Mouse (Mus musculus) forebrain, embryonic 15.5 days (tissue): ENCODE results near the gene March4. TPM values are rescaled to one million over a fixed set of nuclear protein-coding genes. Genes with fewer than 3 reads are reported as not detected.

ENCODE experiments used
- ATAC-seq: fragments of 200-750 bp; cut with Nextera tagmentation; replicated peaks from 2 replicates; pipeline ENCODE4 v1.8.0; 2017; ENCODE audit warnings: mild to moderate bottlenecking, moderate TSS enrichment, moderate library complexity
- H3K27ac ChIP-seq: fragments of 300-500 bp; sonication (generic); replicated peaks from 2 replicates; pipeline ENCODE4 v1.5.1; 2015; ENCODE audit warnings: mild to moderate bottlenecking, inconsistent platforms
- H3K27me3 ChIP-seq: fragments of 300-500 bp; sonication (generic); 2 replicates; pipeline ENCODE4 v1.6.1; 2015; ENCODE audit warnings: inconsistent platforms
- H3K36me3 ChIP-seq: fragments of 300-500 bp; sonication (generic); 2 replicates; pipeline ENCODE4 v1.6.1; 2015; ENCODE audit warnings: mild to moderate bottlenecking, inconsistent platforms
- H3K4me1 ChIP-seq: fragments of 300-500 bp; sonication (generic); 2 replicates; pipeline ENCODE4 v1.6.1; 2015; ENCODE audit warnings: inconsistent platforms
- H3K4me2 ChIP-seq: fragments of 300-500 bp; sonication (generic); replicated peaks from 2 replicates; pipeline ENCODE4 v1.6.1; 2015; ENCODE audit warnings: mild to moderate bottlenecking, inconsistent platforms
- H3K4me3 ChIP-seq: fragments of 300-500 bp; sonication (generic); 2 replicates; pipeline ENCODE4 v1.5.1; 2015; ENCODE audit warnings: mild to moderate bottlenecking, inconsistent platforms
- H3K9ac ChIP-seq: fragments of 300-500 bp; sonication (generic); replicated peaks from 2 replicates; pipeline ENCODE4 v1.6.1; 2015; ENCODE audit warnings: mild to moderate bottlenecking, inconsistent platforms
- H3K9me3 ChIP-seq: fragments of 300-500 bp; sonication (generic); 2 replicates; pipeline ENCODE4 v1.6.1; 2016; ENCODE audit warnings: inconsistent platforms
- WGBS: fragments of 180-500 bp; shearing (Covaris S2); methylation state at CpG from one replicate; pipeline ENCODE4 v1.1.7; 2015; ENCODE audit warnings: mixed read lengths; 5-methylcytosine and 5-hydroxymethylcytosine counted together
- polyA plus RNA-seq: library from polyadenylated mRNA; unstranded; fragments of >200 nt; fragmentation: Nextera tagmentation; extraction: Ambion mirVana; gene quantifications from 2 replicates; pipeline ENCODE4 v1.2.1, GENCODE M21; 2015

Gene March4
- polyA plus RNA-seq, 1 experiment from 2014 or later = 5.3 TPM

GRCm38 (mm10) chr1:72567056-72567455, 30.3 kb upstream of the March4 start:
- Histone ChIP-seq H3K4me1 (no peaks in the 10 kb centered on the region), H3K36me3 (no peaks in the 10 kb centered on the region), H3K4me3 (no peak overlapping the region), H3K27ac (no peak overlapping the region), H3K9me3 (no peaks in the 10 kb centered on the region), H3K9ac (no peak overlapping the region), H3K27me3 (no peaks in the 10 kb centered on the region), H3K4me2 (peak overlapping the region; percentile 18; the same call in 1 of the 2 replicates)
- 29% methylated on average over 9 of the region's 9 CpGs for WGBS
- no peak for ATAC-seq

GRCm38 (mm10) chr1:72564334-72564962, 27.7 kb upstream of the March4 start:
- Histone ChIP-seq H3K27ac (no peak overlapping the region), H3K36me3 (no peaks in the 10 kb centered on the region), H3K9ac (no peak overlapping the region), H3K9me3 (no peaks in the 10 kb centered on the region), H3K4me3 (no peak overlapping the region), H3K4me1 (no peaks in the 10 kb centered on the region), H3K4me2 (no peak overlapping the region), H3K27me3 (no peaks in the 10 kb centered on the region)
- no peak for ATAC-seq
- 88% methylated on average over 6 of the region's 6 CpGs for whole genome bisulfite sequencing

- no peak overlapping the region for H3K27ac ChIP-seq
- H3K9me3 ChIP-seq = no peaks in the 10 kb centered on the region
- H3K36me3 ChIP-seq = no peaks in the 10 kb centered on the region
- H3K9ac ChIP-seq = no peak overlapping the region
- H3K4me3 ChIP-seq = no peak overlapping the region
- ATAC-seq = no peak
- no peaks in the 10 kb centered on the region for H3K4me1 ChIP-seq
- H3K4me2 ChIP-seq = no peak overlapping the region
- no peaks in the 10 kb centered on the region for H3K27me3 ChIP-seq
- WGBS = 48% methylated on average over 2 of the region's 2 CpGs
Observed at GRCm38 (mm10) chr1:72558625-72559024, 21.9 kb upstream of the March4 start.

GRCm38 (mm10) chr1:72556471-72556870, 19.7 kb upstream of the March4 start:
- H3K9me3 ChIP-seq = no peaks in the 10 kb centered on the region

GRCm38 (mm10) chr1:72550317-72550716, 13.6 kb upstream of the March4 start:
- Histone ChIP-seq H3K27ac (no peak overlapping the region), H3K9me3 (no peaks in the 10 kb centered on the region), H3K9ac (no peak overlapping the region), H3K4me1 (no peaks in the 10 kb centered on the region), H3K36me3 (no peaks in the 10 kb centered on the region), H3K4me2 (no peak overlapping the region), H3K4me3 (no peak overlapping the region), H3K27me3 (no peaks in the 10 kb centered on the region)
- 86% methylated on average over 2 of the region's 2 CpGs for WGBS
- no peak for ATAC-seq

More at GRCm38 (mm10) chr1:72556471-72556870, 19.7 kb upstream of the March4 start:
- Histone ChIP-seq H3K4me3 (no peak overlapping the region), H3K36me3 (no peaks in the 10 kb centered on the region), H3K4me2 (no peak overlapping the region), H3K27ac (no peak overlapping the region), H3K4me1 (no peaks in the 10 kb centered on the region), H3K9ac (no peak overlapping the region), H3K27me3 (no peaks in the 10 kb centered on the region)
- WGBS = 91% methylated on average over 3 of the region's 3 CpGs
- no peak for ATAC-seq

- no peak overlapping the region for H3K9ac ChIP-seq
- H3K36me3 ChIP-seq = no peaks in the 10 kb centered on the region
- no peak for ATAC-seq
- no peak overlapping the region for H3K27ac ChIP-seq
- H3K4me1 ChIP-seq = peaks cover 12% of the 10 kb centered on the region
- no peaks in the 10 kb centered on the region for H3K27me3 ChIP-seq
- no peak overlapping the region for H3K4me3 ChIP-seq
- no peaks in the 10 kb centered on the region for H3K9me3 ChIP-seq
- 72% methylated on average over 5 of the region's 5 CpGs for WGBS
- no peak overlapping the region for H3K4me2 ChIP-seq
Observed at GRCm38 (mm10) chr1:72538266-72538665, 1.5 kb upstream of the March4 start.

- Histone ChIP-seq H3K4me2 (peak overlapping the region; percentile 89), H3K36me3 (no peaks in the 10 kb centered on the region), H3K4me1 (peaks cover 26% of the 10 kb centered on the region), H3K9ac (peak overlapping the region; percentile 69), H3K9me3 (no peaks in the 10 kb centered on the region), H3K27me3 (no peaks in the 10 kb centered on the region), H3K27ac (peak overlapping the region; percentile 87), H3K4me3 (peak overlapping the region; percentile 54)
- WGBS = 2% methylated on average over 35 of the region's 36 CpGs
- ATAC-seq = peak; percentile 66
Observed at GRCm38 (mm10) chr1:72535725-72536571, 782 bp downstream of the March4 start.

- Histone ChIP-seq H3K9ac (0 out of 2 replicates have a peak overlapping the region, but pooled peaks have one; percentile 27), H3K27me3 (no peaks in the 10 kb centered on the region), H3K9me3 (no peaks in the 10 kb centered on the region), H3K4me3 (peak overlapping the region; percentile 54), H3K4me1 (peaks cover 26% of the 10 kb centered on the region), H3K36me3 (no peaks in the 10 kb centered on the region), H3K4me2 (peak overlapping the region; percentile 89), H3K27ac (peak overlapping the region; percentile 68)
- no peak for ATAC-seq
Observed at GRCm38 (mm10) chr1:72533439-72533838, 3.3 kb downstream of the March4 start.

GRCm38 (mm10) chr1:72532926-72533325, 3.8 kb downstream of the March4 start:
- Histone ChIP-seq H3K4me1 (peaks cover 26% of the 10 kb centered on the region), H3K9me3 (no peaks in the 10 kb centered on the region), H3K36me3 (no peaks in the 10 kb centered on the region), H3K9ac (no peak overlapping the region), H3K4me3 (peak overlapping the region; percentile 54), H3K4me2 (peak overlapping the region; percentile 89), H3K27me3 (no peaks in the 10 kb centered on the region), H3K27ac (peak overlapping the region; percentile 68)
- no peak for ATAC-seq
- 59% methylated on average over 5 of the region's 5 CpGs for WGBS

GRCm38 (mm10) chr1:72530516-72531196, 6.1 kb downstream of the March4 start:
- no peak overlapping the region for H3K4me2 ChIP-seq

GRCm38 (mm10) chr1:72529192-72529591, 7.5 kb downstream of the March4 start:
- Histone ChIP-seq H3K27me3 (no peaks in the 10 kb centered on the region), H3K27ac (no peak overlapping the region), H3K9me3 (no peaks in the 10 kb centered on the region), H3K4me1 (peaks cover 18% of the 10 kb centered on the region; the same call in 1 of the 2 replicates), H3K36me3 (no peaks in the 10 kb centered on the region), H3K4me2 (no peak overlapping the region), H3K9ac (no peak overlapping the region), H3K4me3 (no peak overlapping the region)
- no peak for ATAC-seq
- 90% methylated on average over 4 of the region's 4 CpGs for WGBS

More at GRCm38 (mm10) chr1:72530516-72531196, 6.1 kb downstream of the March4 start:
- H3K9ac ChIP-seq = no peak overlapping the region
- no peak for ATAC-seq
- no peak overlapping the region for H3K4me3 ChIP-seq
- no peak overlapping the region for H3K27ac ChIP-seq
- H3K27me3 ChIP-seq = no peaks in the 10 kb centered on the region
- peaks cover 19% of the 10 kb centered on the region for H3K4me1 ChIP-seq
- 67% methylated on average over 8 of the region's 8 CpGs for WGBS
- H3K9me3 ChIP-seq = no peaks in the 10 kb centered on the region
- H3K36me3 ChIP-seq = no peaks in the 10 kb centered on the region

- no peaks in the 10 kb centered on the region for H3K4me1 ChIP-seq
- H3K36me3 ChIP-seq = no peaks in the 10 kb centered on the region
- no peak overlapping the region for H3K4me3 ChIP-seq
- 49% methylated on average over 6 of the region's 6 CpGs for WGBS
- H3K9me3 ChIP-seq = no peaks in the 10 kb centered on the region
- no peak overlapping the region for H3K27ac ChIP-seq
- no peak for ATAC-seq
- no peak overlapping the region for H3K9ac ChIP-seq
- no peak overlapping the region for H3K4me2 ChIP-seq
- no peaks in the 10 kb centered on the region for H3K27me3 ChIP-seq
Observed at GRCm38 (mm10) chr1:72523601-72524000, 13.1 kb downstream of the March4 start.
